Mouse (Mus musculus): ENCODE data around the gene Rnd2. TPM values are rescaled to one million over a fixed set of nuclear protein-coding genes. Genes with fewer than 3 reads are reported as not detected.

Gene Rnd2
- 1 to 10 TPM; 3.3 to 3.5 TPM for total RNA-seq (2021)
- long read RNA-seq, experiment 1, partial matches to known transcripts, result 0 of 2 reads
- long read RNA-seq, experiment 1, other reads (novel, unspliced or antisense), result 0 of 2 reads
- long read RNA-seq, experiment 2, partial matches to known transcripts, result 0 of 3 reads
- long read RNA-seq, experiment 2, other reads (novel, unspliced or antisense), result 0 of 3 reads

DNA sequence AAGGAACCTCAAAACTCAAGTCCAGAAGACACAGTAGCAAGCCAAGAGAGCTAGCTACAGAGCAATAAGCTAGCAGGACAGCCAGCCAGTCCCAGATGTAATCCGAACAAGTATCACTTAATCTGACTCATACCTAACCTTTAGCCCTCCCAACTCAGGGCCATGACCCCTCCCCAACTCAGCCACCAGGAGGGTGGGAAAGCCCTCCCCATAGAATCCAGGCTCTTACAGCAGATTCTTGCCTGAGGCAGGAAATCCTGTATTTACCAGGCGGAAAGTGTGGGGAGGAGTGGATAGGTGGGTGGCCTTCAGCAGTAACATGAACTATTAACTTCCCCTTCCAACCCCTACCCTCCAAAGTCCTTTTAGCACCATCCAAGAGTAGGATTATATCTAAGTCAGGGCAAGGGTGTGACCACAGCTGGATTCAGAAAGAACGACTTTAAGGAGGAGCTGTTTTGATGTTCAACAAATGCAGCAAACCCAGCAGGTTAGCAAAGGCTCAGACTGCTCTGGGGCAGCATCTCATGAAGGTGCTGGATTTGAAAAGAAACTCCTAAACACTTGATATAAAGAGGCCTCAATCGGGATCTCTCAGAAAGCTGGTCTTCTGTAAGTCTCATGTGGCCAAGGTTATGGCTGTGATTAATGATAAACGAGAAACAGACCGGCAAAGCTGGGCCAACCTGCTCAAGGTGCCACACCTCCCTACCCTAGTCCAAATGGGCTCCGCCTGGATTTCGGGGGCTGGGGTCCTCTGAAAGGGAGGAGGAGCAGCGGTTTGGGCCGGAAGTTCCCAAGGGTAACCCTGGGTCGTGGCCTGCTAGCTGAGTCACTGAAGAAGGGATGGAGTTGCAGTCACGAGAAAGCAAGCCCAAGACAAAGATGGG is at the start of gene Rnd2:
Gene Rnd2, plus strand, starts transcription at position 789 of the 890 bp plus-strand sequence.
- no peak for DNase-seq
- TF ChIP-seq CTCF (IDR thresholded peaks at IDR 0.05), result no peak
- peak within 1 kb of the TSS; percentile 92 for H3K4me3 ChIP-seq
- intact Hi-C loops (cut with DNase I), result loop anchor here (5.0 kb wide), 1 partner anchor 88 kb away; the partner anchor contains the start of genes Brca1 and Nbr1
- peak within 1 kb of the TSS; percentile 89 for H3K27ac ChIP-seq

DNA sequence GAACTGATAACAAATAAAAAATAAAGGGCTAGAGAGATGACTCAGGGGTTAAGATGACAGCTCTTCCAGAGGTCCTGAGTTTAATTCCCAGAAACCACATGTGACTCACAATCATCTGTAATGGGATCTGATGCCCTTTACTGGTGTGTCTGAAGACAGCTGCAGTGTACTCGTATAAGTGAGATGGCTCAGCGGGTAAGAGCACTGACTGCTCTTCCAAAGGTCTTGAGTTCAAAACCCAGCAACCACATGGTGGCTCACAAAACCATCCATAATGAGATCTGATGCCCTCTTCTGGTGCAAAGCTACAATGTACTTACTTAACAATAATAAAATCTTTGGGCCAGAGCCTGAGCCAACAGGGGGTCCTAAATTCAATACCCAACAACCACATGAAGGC is 49.5 kb upstream of the Rnd2 start:
- Histone ChIP-seq H3K27ac (no peak overlapping the region), H3K4me3 (no peak overlapping the region)
- no peak for DNase-seq
- TF ChIP-seq CTCF (IDR thresholded peaks at IDR 0.05), result peak; percentile 3; the same call in 1 of the 2 replicates
- intact Hi-C loops (cut with DNase I), result no loop called here

DNA sequence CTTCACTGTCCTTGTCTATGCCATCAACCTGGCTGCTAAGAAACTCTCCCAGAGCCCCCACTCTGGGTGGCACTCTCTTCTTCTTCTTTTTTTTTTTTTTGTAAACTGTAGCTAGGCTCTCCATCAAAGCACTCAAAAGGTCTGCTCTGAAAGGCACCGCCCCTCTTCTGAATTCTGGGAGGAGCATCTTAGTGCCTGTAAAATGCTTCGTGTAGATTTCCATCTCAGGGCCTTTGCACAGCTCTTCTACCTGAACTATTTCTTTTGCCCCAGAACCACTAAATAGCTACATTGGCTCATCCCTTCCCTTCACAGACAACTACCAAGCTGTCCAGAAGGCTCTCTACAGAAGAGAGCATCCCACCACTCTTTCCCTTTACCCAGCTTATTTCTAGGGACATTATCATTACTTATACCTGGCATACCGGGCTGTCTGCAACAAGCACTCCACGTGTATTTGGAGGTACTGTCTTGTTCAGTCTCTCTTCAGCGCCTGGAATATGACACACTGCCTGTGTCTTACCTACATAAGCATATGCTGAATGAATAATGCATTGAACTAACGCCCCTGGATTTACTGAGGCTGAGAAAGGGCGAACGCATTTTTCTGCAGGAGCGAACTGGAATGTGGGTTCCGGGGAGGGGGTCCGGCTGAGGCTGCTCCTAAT is 48.2 kb upstream of the Rnd2 start:
- TF ChIP-seq CTCF (IDR thresholded peaks at IDR 0.05), result no peak
- H3K27ac ChIP-seq, result peak overlapping the region; percentile 92
- intact Hi-C loops (cut with DNase I), result no loop called here

DNA sequence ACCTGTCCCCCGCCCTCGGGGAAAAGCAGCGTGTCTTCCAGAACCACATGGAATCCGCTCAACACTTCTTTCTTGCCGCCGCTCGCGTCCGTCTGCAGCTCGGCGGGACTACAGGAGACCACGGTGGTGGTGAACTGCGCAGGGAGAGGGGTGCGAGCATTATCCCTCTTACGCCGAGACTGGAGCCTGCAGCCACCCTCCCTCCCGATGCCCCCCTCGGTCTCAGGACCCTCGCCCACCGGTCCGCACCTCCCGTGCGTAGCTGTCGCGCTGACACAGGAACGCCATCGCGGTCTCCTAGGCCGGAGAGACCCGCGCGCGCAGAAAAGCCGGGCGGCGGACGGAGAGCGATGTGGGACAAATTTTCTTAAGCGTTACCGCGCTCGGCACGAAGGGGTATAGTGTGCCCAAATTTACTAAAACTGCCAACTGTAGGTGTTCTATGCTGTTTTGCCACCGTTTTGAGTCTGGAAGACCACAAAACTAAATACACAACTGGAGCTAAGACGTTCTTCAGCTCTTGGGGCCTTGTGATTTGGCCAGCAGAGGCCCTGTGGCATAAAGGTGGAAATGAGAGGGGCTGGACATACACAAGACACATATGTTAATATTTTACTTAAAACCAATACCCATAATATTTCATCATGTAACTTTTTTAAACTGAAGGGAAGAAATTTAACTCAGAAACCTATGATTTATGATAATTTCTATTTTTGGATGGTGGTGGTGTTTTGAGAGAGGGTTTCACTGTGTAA is 47.5 kb upstream of the Rnd2 start, which contains the start of gene Aarsd1:
Gene Aarsd1, minus strand, starts transcription at position 515 of the 755 bp plus-strand sequence.
- intact Hi-C loops (cut with DNase I), result no loop called here
- no peak for TF ChIP-seq CTCF (IDR thresholded peaks at IDR 0.05)
- peak within 1 kb of the TSS; percentile 90 for H3K4me3 ChIP-seq
- peak; percentile 93 for DNase-seq
- peak within 1 kb of the TSS; percentile 92 for H3K27ac ChIP-seq

More for the DNA sequence above, 48.2 kb upstream of the Rnd2 start:
- no peak for DNase-seq
- H3K4me3 ChIP-seq, result peak overlapping the region; percentile 90

DNA sequence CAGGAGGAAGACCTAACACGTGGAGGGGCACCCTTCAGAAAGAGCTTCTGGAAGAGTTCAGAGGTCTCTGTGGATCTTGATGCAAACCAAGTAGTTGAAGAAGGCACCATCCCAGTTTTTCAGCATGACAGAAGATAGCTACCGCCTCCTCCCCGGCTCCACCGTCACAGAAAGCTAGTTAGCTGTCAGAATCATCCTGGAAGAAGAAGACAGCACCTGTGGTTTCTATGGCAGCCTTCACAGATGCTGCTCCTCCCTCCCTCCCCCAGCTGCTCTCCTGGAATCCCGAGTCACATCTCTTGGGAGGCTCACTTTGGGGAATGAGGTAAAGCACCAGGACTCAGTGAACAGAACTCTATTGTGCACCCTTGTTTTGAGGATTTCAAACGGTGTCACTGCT is 45.8 kb upstream of the Rnd2 start:
- H3K27ac ChIP-seq, result no peak overlapping the region
- TF ChIP-seq CTCF (IDR thresholded peaks at IDR 0.05), result no peak
- no peak for DNase-seq
- intact Hi-C loops (cut with DNase I), result no loop called here
- H3K4me3 ChIP-seq, result no peak overlapping the region

DNA sequence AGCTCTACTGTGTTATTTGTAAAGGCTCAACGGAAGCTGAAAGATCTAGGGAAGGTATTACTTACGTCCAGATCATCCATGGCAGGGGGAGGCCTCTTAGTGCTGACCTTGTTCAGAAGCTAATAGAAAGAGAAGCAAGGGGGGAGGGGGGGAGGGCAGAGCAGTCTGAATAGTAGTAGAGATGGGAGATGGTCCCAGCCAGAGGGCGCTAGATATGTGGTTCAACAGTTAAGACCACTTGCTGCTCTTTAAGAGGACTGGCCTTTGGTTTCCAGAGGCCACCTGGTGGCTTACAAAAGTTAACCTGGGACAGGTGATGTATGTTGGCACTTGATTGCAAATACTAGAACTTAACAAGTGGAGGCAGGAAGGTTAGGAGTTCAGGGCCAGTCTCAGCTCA is 45.2 kb upstream of the Rnd2 start:
- no peak for DNase-seq
- no peak overlapping the region for H3K27ac ChIP-seq
- H3K4me3 ChIP-seq, result no peak overlapping the region
- intact Hi-C loops (cut with DNase I), result no loop called here
- peak; percentile 9; the same call in 1 of the 2 replicates for TF ChIP-seq CTCF (IDR thresholded peaks at IDR 0.05)

DNA sequence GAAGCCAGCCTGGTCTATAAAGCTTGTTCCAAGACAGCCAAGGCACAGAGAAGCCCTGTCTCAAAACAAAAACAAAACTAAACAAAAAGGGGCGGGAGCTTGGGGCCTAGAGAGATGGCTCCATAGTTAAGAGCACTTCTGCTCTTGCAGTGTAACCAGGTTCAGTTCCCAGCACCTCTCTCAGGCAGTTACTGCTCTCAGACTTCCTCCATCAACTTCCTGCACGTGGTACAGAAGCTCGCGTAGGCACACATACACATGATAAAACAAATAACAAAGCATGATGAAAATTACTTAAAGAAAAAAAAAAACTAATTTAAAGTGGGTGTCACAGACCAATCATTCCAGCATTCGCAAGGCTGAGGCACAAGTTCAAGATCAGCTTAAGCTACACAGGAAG is 44.7 kb upstream of the Rnd2 start:
- Histone ChIP-seq H3K27ac (no peak overlapping the region), H3K4me3 (no peak overlapping the region)
- intact Hi-C loops (cut with DNase I), result no loop called here
- no peak for TF ChIP-seq CTCF (IDR thresholded peaks at IDR 0.05)
- no peak for DNase-seq

DNA sequence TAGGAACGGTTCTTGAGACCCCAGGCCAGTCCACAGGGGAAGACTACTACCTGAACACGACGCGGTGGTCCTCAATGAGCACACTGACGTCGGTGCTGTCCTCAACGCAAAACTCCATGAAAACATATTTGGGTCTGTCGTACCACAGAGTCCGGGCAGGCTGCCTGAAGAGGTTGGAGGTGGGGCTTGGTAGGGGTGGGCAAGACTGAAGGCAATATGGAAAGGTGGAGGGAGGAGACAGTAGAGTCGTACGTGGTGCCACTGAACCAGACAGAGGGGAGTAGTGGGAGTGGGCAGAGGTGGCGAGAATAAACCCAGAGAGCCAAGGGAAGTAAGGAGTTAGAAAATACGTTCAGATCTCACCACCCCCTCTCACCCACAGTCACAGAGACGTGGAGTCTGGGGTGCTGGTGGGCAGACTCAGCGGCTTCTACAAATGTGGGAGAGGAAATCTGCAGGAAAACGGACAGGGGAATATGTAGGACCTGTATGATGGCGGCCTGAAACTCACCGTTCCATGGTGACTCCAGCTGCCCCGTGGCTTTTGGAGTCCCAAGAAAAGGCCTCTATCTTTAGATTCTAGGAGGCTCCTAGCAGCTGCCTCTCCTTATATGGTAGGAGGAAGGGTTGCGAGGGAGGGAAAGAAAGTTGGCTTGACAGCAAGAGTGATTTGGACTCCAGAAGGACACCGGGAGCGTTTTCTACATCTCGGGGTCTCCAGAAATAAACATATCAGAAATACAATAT is 40.5 kb upstream of the Rnd2 start, which contains the start of gene Gm27029:
Gene Gm27029, minus strand, starts transcription at position 692 of the 747 bp plus-strand sequence.
- TF ChIP-seq CTCF (IDR thresholded peaks at IDR 0.05), result no peak
- Histone ChIP-seq H3K27ac (peak within 1 kb of the TSS; percentile 95), H3K4me3 (peak within 1 kb of the TSS; percentile 84)
- intact Hi-C loops (cut with DNase I), result no loop called here
- DNase-seq, result peak; percentile 70

DNA sequence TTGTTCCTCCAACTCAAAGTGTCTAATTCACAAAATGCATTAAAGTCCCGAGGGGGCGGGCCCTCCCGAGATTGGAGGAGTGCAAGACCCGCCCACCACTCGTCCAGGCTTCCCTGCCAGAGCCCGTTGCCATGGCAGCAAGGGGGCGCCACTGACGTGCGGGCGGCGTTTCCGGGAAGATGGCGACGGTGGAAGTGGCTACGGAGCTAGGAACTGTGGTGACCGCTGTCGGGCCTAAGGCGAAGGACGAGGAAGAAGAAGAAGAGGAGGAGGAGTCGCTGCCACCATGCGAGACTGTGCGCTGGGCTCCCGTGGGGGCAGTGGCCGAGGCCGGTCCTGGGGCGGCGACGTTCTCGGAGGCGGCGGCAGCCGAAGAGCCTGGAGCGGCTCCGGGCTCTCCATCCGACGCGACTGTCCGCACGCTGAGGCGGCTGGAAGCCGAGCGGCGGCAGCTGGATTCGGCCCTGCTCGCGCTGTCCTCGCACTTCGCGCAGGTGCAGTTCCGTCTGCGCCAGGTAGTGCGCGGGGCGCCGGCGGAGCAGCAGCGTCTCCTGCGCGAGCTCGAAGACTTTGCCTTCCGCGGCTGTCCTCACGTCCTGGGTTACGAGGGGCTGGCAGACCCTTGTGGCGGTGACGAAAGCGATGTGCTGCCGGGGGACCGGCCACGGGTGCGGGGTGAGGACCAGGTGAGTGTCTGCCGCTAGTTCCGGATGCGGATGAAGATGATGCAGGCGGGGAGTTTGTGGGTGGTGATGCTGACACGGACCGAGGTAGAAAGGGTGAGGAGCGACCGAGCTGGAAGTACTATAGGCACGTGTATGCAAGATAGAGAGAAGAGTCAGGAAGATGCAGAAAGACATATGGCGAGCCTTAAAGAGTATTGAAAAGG is 39.6 kb upstream of the Rnd2 start, which contains the start of the genes Rundc1 and Ptges3l:
Gene Rundc1, plus strand, starts transcription at position 161 of the 889 bp plus-strand sequence.
Gene Ptges3l, minus strand, starts transcription at position 409 of the 889 bp plus-strand sequence.
- intact Hi-C loops (cut with DNase I), result no loop called here
- 0 out of 2 replicates have a peak, but pooled peaks have one; percentile 15 for TF ChIP-seq CTCF (IDR thresholded peaks at IDR 0.05)
- peak; percentile 99 for DNase-seq
- peak within 1 kb of the TSS; percentile 95 for H3K27ac ChIP-seq
- peak within 1 kb of the TSS; percentile 84 for H3K4me3 ChIP-seq

DNA sequence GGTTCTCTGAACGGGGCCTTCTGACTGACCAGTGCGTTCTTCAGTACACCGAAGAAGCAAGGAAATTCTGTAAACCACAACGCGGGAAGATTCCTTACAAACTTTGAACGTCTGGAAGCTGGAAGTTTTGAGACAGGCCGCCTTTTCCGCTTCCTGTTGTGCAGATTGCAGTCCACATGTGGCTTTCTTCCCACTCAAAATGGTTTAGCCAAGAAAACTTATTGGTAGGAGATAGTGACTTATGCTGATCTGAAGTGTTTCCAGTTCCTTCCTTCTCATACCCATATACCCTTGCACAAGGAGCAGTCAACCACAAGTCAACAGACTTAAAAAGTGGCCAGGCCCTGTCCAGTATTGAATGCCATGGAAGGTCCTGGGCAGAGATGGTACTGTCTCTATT is 38.6 kb upstream of the Rnd2 start:
- Histone ChIP-seq H3K27ac (no peak overlapping the region), H3K4me3 (peak overlapping the region; percentile 84)
- DNase-seq, result no peak
- TF ChIP-seq CTCF (IDR thresholded peaks at IDR 0.05), result no peak
- intact Hi-C loops (cut with DNase I), result no loop called here
